Mouse (Mus musculus): ENCODE results near the gene Tnmd. TPM values are rescaled to one million over a fixed set of nuclear protein-coding genes. Genes with fewer than 3 reads are reported as not detected.

Gene Tnmd
- 10 to 100 TPM; 87.2 to 89.3 TPM for total RNA-seq (2021)
- long read RNA-seq, experiment 1, transcript Tnmd-201 (7 exons, 1,353 nt), result major isoform, 78 of 83 reads
- long read RNA-seq, experiment 1, partial matches to known transcripts, result 4 of 83 reads
- long read RNA-seq, experiment 1, other reads (novel, unspliced or antisense), result 1 of 83 reads
- long read RNA-seq, experiment 2, transcript Tnmd-201 (7 exons, 1,353 nt), result major isoform, 52 of 57 reads
- long read RNA-seq, experiment 2, partial matches to known transcripts, result 4 of 57 reads
- long read RNA-seq, experiment 2, other reads (novel, unspliced or antisense), result 1 of 57 reads

DNA sequence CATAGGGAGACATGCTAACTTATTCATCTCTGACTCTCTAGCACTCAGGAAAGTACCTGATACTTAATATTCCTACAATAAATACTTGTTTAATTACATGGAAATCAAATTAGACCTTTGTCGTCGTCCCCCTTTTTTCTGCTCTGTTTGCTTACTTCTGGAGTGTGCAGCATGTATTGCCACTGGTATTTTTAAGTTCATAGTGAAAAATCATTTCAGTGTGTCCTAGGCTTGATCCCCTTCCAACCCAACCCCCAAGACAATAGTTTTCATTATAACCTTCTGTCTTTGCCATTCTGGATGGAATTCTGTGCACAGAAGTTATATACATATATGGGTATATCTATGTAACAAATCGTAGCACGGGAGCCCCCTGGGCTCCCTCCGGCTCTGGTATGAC is at the start of gene Tnmd:
Gene Tnmd (plus strand): TSS at position 301 of the 400 bp plus-strand sequence.
- DNase-seq, result no peak
- intact Hi-C loops (cut with DNase I; ENCODE audit: low total_unique reads), result no loop called here

- DNase-seq, result no peak
- intact Hi-C loops (cut with DNase I; ENCODE audit: low total_unique reads), result no loop called here
Measured at GRCm38 (mm10) chrX:133853637-133854036, 2.9 kb downstream of the Tnmd start.

DNA sequence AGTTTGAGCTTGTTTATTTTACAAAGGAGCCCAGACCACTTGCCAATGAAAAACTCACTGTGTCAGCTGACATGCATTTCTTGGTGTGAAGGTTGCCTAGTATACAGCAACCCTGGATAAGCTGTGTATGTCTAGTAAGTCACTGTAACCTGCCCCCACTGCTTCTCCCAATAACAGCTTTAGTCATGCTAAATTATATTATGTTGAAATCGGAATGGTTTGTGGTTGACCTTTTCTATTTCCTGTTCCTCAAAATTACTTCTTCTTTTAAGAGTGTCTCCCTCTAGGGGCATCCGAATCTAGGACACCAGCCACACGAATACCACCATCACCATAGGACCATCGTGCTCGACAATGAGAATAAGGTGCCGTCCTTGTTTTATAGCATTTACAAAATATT is 19.0 kb downstream of the Tnmd start:
- intact Hi-C loops (cut with DNase I; ENCODE audit: low total_unique reads), result no loop called here
- no peak for DNase-seq

- DNase-seq, result no peak
- intact Hi-C loops (cut with DNase I; ENCODE audit: low total_unique reads), result no loop called here
Measured at GRCm38 (mm10) chrX:133887308-133887707, 36.5 kb downstream of the Tnmd start.

- no peak for DNase-seq
- intact Hi-C loops (cut with DNase I; ENCODE audit: low total_unique reads), result no loop called here
Measured at GRCm38 (mm10) chrX:133888111-133888510, 37.3 kb downstream of the Tnmd start.

GRCm38 (mm10) chrX:133898014-133898542 is 47.3 kb downstream of the Tnmd start, which contains the start of gene Tspan6:
Gene Tspan6, minus strand, starts transcription at chrX:133898429.
- DNase-seq, result peak; percentile 73
- intact Hi-C loops (cut with DNase I; ENCODE audit: low total_unique reads), result no loop called here

DNA sequence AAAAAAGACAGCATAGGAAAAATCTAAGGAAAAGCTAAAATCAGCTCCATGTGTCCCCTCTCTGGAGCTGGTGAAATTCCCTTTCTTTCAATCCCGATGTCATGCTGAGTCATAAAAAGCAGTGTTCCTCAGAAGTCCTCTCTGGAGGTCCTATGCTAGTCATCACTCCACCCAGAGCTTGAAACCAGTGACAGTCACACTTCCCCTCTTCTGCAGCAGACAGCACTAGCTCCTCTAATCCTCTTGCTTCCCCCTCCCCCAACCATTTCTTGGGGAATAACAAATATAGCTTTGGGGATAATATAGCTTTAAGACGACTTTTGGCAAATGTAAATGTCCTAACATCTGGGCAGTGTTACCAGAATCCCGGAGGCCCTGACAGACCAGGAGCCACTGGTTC is 57.5 kb downstream of the Tnmd start, which contains the start of gene Srpx2:
Gene Srpx2 (plus strand): TSS at position 166 of the 400 bp plus-strand sequence.
- intact Hi-C loops (cut with DNase I; ENCODE audit: low total_unique reads), result no loop called here
- DNase-seq, result no peak

- intact Hi-C loops (cut with DNase I; ENCODE audit: low total_unique reads), result no loop called here
- DNase-seq, result no peak
Measured at GRCm38 (mm10) chrX:133911397-133912103, 60.8 kb downstream of the Tnmd start.

GRCm38 (mm10) chrX:133913006-133913405 is 62.2 kb downstream of the Tnmd start:
- intact Hi-C loops (cut with DNase I; ENCODE audit: low total_unique reads), result no loop called here
- DNase-seq, result no peak

GRCm38 (mm10) chrX:133914219-133914618 is 63.4 kb downstream of the Tnmd start:
- no peak for DNase-seq
- intact Hi-C loops (cut with DNase I; ENCODE audit: low total_unique reads), result no loop called here

Other genes starting within 250 kb of the Tnmd start
- gene Pcdh19, start 162.0 kb upstream of the Tnmd start, total RNA-seq (2021), result 1 to 10 TPM; 6.1 to 8.2 TPM
- gene Tspan6, start 47.4 kb downstream of the Tnmd start, total RNA-seq (2021), result 10 to 100 TPM; 12.3 to 13.0 TPM
- 1 to 10 TPM; 8.4 to 8.7 TPM for gene Srpx2, start 57.4 kb downstream of the Tnmd start, total RNA-seq (2021)
- 1 to 10 TPM in 1 of 2 experiments, under 1 TPM in 1; 0.95 to 1.1 TPM for gene Sytl4, start 130.8 kb downstream of the Tnmd start, total RNA-seq (2021)
- gene Cstf2, start 208.2 kb downstream of the Tnmd start, total RNA-seq (2021), result 10 to 100 TPM; 11.3 to 12.6 TPM

All from gastrocnemius, postnatal 14 days (tissue).